Mouse (Mus musculus) bone marrow, adult 2 months (tissue): ENCODE results near the gene Cox15.

Experiments used
- CTCF ChIP-seq: fragments of 200-500 bp; IDR thresholded peaks from 2 replicates; pipeline ENCODE4 v1.5.1; 2011; ENCODE audit warnings: low read length, control low read depth; ENCODE audit not compliant: control insufficient read depth, insufficient read depth
- POLR2A ChIP-seq: fragments of 200-500 bp; IDR thresholded peaks from 2 replicates; pipeline ENCODE4 v1.6.1; 2011; ENCODE audit warnings: low read depth, mild to moderate bottlenecking, control low read depth, low read length, borderline replicate concordance; ENCODE audit not compliant: control insufficient read depth

- TF ChIP-seq CTCF (no peak), POLR2A (no peak)
Observed at GRCm38 (mm10) chr19:43767549-43768322, 14.9 kb upstream of the Cox15 start.
